Mouse (Mus musculus) adrenal gland, adult 2 months (tissue): ENCODE results near the gene Lrrc4c. TPM values are rescaled to one million over a fixed set of nuclear protein-coding genes. Genes with fewer than 3 reads are reported as not detected.

Experiments
- DNase-seq: peaks from one replicate; pipeline ENCODE4 v3.0.0; 2021
- microRNA-seq, 2 experiments: library from miRNA; unstranded; fragments of <30 nt; microRNA quantifications; one replicate each; pipeline ENCODE4 v1.2.0; 2021
- polyA plus RNA-seq: library from polyadenylated mRNA; depleted of rRNA; stranded (reverse); fragments of >200 nt; gene quantifications from 2 replicates; pipeline ENCODE4 v1.2.3, GENCODE M21; 2012
- total RNA-seq, 2 experiments: library from RNA; stranded (reverse); gene quantifications; 2 replicates each; pipeline ENCODE4 v1.2.3; 2021

The Lrrc4c gene
- total and polyA plus RNA-seq, 3 experiments: 0.29 to 5.1 (median 2.9) TPM

DNA sequence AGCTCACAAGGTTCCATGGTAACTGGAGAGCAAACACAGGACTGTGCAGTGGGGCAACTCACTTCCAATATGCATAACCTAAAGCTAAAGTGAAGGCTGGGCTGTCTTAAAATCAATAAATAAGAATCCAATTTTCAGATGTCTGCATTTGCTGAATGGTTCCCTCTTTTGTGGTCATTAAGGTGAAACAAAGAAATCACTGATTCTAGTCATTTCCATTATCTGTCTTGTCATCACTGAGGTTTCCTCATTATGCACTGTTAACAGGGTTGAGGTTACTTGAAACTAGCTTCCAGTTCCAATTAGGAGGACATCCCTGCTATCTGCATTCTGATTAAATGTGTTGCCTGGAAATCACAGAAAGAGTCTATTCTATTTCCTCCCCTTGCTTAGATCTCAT, 1291.5 kb downstream of the Lrrc4c start:
- DNase-seq: no peak

GRCm38 (mm10) chr2:97610566-97610965, 1292.6 kb downstream of the Lrrc4c start:
- no peak for DNase-seq

GRCm38 (mm10) chr2:97614724-97615123, 1296.8 kb downstream of the Lrrc4c start:
- no peak for DNase-seq

DNA sequence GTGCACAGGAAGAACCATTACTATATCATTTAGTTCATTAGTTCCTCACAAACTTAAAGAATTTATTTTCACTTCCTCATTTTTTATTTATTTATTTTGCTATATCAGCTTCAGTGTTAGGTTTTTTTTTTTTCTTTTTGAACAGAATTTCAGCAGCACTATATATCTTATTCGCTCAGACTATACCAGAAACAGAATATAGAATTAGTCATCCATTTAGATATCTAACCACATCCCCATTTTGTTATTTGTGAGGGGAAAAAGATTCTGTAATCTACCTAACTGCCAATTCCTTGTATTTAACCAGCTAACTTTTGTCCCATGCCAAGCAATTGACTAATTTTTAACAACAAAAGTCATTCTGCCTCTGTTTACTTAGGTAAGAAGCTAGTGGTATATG, 1300.6 kb downstream of the Lrrc4c start:
- no peak for DNase-seq

DNA sequence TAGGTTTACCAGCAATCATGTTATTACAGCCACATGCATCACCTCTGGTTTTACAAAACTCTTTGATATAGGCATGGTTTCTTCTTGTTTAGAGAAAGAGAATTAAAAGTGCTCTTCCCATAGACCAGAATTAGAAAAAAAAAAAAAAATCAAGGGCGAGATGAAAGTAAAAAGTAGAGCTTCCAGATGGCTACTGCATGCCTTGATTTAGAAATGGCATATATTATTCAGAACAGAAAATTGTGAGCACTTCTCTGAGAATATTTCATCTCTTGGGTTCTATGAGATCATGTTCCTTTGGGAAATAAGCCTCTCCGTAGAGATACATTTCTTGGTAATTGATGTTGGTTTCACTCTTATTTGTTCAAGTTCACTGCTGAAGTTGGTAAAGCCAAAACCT, 1322.0 kb downstream of the Lrrc4c start:
- DNase-seq: no peak

- DNase-seq: no peak
Observed at GRCm38 (mm10) chr2:97641661-97642060, 1323.7 kb downstream of the Lrrc4c start.

DNA sequence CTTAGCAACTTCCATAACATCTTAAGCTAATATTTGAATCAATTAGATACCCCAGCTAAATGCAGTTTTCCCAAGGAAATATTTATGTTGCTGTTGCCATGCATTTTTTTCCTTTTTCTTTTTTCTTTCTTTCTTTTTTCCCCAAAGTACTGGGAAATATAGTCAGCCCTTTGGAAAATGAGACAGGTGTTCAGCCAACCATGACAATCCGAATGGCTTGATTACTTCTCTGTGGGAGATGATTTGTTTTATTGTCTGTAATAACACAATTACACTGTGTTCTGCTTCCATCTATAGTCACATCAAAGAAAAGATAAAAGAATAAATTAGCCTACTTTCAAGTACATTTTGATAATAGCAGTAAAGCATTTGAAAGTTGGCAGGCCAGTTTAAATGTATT, 1334.7 kb downstream of the Lrrc4c start:
- DNase-seq: no peak

Small RNA genes lying within 50 kb of the gene (microRNA-seq; reads per million reads assigned to microRNA genes)
- gene Gm44320: 0 reads per million in 2 experiments
